Mouse (Mus musculus) layer of hippocampus, postnatal 10 days (tissue): ENCODE measurements around the gene Slc2a13. TPM values are rescaled to one million over a fixed set of nuclear protein-coding genes. Genes with fewer than 3 reads are reported as not detected.
A peak's percentile ranks its signal among the peaks of the same experiment; 100 is the strongest.

Source experiments
- DNase-seq, 2 experiments: peaks; one replicate each; pipeline ENCODE4 v3.0.0; 2021; ENCODE audit warnings: low spot score in 2 of 2
- total RNA-seq, 2 experiments: library from RNA; stranded (reverse); gene quantifications; 2 replicates each; pipeline ENCODE4 v1.2.3; 2021

The Slc2a13 gene
- total RNA-seq, 2 experiments from 2014 or later, result 42.5 to 43.8 TPM

GRCm38 (mm10) chr15:91502661-91503060, 70.4 kb downstream of the Slc2a13 start:
- peak; percentile 7 to 28 for DNase-seq

- DNase-seq, result no peak
Observed at GRCm38 (mm10) chr15:91502235-91502634, 70.8 kb downstream of the Slc2a13 start.

DNA sequence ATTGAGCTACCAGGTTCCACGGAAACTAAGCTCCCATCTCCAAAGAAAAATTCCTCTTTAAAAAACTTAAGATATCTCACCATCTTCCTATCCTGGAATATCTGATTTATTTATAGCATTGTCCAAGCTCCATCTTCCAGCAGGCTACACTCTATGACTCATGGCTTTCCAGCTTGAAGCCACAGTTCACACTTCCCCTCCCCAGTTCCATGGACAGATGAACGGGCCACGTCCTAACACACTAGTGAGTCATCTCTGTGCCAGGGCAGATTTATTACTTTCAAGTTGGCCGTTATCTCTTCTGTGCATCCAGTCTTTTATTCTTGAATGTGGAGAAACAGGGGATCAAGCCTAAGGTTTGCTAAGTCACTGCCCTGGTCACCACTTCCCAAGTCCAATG, 78.0 kb downstream of the Slc2a13 start:
- DNase-seq, result no peak

- DNase-seq, result no peak
Observed at GRCm38 (mm10) chr15:91479924-91480615, 93.0 kb downstream of the Slc2a13 start.

- DNase-seq, result peak; percentile 48 to 57
Observed at GRCm38 (mm10) chr15:91477766-91478165, 95.3 kb downstream of the Slc2a13 start.

GRCm38 (mm10) chr15:91473690-91474409, 99.2 kb downstream of the Slc2a13 start:
- DNase-seq, result no peak

GRCm38 (mm10) chr15:91465331-91465730, 107.7 kb downstream of the Slc2a13 start:
- no peak for DNase-seq

DNA sequence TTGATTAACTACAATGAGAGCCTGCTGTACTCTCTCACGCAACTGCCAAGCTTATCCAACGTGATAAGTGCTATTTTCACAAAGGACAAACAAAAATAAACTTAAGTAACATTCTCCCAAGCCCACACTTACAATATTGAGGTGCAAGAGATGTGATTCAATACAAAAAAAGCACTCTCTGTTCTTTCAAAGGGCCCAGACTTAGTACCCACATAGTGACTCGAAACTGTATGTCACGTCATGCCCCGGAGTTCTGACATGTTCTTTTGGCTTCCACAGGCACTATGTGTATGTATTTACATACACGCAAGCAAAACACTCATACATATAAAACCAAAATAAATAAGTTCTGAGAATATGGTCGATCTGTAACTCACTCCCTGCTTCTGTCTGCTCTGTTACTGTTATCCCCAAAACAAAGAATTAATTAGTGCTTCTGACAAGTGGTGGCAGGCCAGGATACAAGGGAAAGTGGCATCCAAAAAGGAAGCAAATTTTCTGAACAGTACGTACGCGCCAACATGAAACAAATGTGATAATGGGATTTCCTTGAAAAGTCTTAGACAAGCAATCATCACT, 109.1 kb downstream of the Slc2a13 start:
- DNase-seq, result no peak

GRCm38 (mm10) chr15:91463026-91463661, 109.9 kb downstream of the Slc2a13 start:
- DNase-seq, result peak in 1 of 2 experiments; percentile 19

DNA sequence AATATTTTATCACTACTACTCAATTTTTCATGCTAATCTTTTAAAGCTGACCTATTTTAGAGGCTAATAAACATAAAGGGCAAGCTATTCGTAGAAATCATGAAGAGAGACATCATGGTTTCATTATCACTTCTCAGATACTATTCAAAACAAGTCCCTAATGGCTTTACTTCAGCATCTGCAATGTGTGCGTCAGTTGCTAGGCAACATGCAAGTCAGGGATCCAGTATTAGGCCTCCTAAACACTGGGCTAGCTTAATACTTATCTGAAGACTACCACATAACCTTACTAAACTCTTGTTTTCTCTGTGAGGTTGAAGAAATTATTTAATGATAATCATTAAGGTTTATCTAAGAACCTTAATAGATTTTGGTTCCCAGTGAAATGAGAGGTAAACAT, 111.1 kb downstream of the Slc2a13 start:
- no peak for DNase-seq

- DNase-seq, result no peak
Observed at GRCm38 (mm10) chr15:91457202-91457601, 115.9 kb downstream of the Slc2a13 start.

DNA sequence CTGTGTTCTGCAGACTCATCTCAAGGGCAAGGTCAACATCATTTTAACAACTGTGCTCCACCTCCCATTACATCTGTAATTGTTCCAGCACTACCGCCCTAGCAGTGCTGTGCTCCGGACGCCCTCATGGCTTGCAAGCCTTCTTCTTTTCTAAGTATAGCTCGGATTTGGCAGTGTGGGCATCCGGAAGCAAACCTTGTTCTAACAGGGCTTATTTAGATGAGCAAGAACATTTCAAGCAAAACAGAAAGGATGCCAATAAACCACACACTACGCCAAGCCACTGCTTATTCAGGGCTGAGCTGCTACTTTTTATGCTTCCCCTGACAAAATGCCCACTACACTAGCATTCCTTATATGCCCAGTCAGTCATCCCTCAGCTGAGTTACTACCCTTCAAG, 127.7 kb downstream of the Slc2a13 start:
- DNase-seq, result no peak

DNA sequence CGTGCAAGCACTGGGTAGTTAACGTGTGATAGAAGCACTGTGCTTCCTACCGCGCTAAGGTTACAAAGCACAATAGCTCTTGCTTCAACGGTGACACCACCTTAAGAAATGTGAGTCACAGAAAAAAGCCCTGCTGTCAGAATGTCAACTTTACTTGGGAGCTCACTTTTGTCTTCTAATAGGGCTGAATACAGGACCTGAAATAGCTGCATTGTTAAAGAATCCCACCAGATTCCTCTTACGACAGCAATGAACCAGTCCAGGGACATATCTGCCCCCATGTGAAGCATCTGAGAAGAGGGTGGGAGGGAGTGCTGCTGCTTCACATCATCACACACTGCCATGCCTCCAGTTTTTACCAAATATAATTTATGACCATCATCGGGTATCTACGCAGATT, 129.6 kb downstream of the Slc2a13 start:
- DNase-seq, result no peak

DNA sequence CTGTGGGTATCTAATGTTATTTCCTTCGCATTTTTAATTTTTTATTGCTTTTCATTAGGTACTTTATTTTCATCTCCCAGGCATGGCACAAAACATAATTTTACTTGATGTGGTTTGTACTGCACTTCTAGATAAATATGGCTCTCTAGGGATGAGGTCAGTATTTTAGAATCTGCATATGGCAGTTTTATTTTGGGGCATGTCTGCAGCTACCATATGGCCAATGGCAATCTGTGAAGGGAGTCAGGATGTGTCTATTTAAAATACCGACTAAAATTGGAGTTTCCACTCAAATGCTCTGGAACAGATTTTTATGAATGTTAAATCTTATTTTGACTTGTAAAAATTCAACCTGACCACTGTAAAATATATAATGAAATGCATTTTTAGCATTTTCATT, 133.2 kb downstream of the Slc2a13 start:
- DNase-seq, result no peak

- peak; percentile 36 to 39 for DNase-seq
Observed at GRCm38 (mm10) chr15:91425426-91425825, 147.6 kb downstream of the Slc2a13 start.

- DNase-seq, result no peak
Observed at GRCm38 (mm10) chr15:91406979-91407378, 166.1 kb downstream of the Slc2a13 start.

GRCm38 (mm10) chr15:91395165-91395564, 177.9 kb downstream of the Slc2a13 start:
- DNase-seq, result no peak

DNA sequence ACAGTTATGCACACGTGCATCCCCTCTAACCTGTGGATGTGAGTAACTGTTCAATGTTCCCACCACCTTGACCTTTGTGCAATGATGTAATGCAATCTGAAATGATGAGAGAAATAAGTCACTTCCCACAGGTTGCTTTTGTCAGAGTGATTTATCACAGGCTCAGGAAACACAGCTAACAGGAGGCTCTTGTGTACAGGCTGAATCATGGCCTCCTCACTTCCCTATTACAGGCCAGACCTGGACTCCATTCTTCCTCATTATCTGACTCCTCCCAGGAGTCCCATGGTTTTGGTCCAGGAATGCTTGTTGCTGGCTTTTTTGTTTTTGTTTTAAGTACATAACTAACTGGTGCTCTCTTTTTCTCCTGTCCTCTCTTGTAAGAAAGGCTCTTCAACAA, 189.4 kb downstream of the Slc2a13 start:
- no peak for DNase-seq

GRCm38 (mm10) chr15:91382606-91383005, 190.5 kb downstream of the Slc2a13 start:
- no peak for DNase-seq

- DNase-seq, result no peak
Observed at GRCm38 (mm10) chr15:91381864-91382263, 191.2 kb downstream of the Slc2a13 start.

GRCm38 (mm10) chr15:91378751-91379325, 194.2 kb downstream of the Slc2a13 start:
- DNase-seq, result no peak

- DNase-seq, result no peak
Observed at GRCm38 (mm10) chr15:91377568-91377967, 195.5 kb downstream of the Slc2a13 start.
